Mouse (Mus musculus) gastrocnemius, postnatal 25 days (tissue): Measurements from ENCODE around the gene Serpinb6c. TPM values are rescaled to one million over a fixed set of nuclear protein-coding genes. Genes with fewer than 3 reads are reported as not detected.

Experiments
- total RNA-seq, 2 experiments: library from RNA; stranded (reverse); gene quantifications; 1 replicate in 1 of 2; 2 replicates in 1 of 2; pipeline ENCODE4 v1.2.3; 2021

Serpinb6c gene
- total RNA-seq, 2 experiments from 2014 or later: 0.20 TPM; not detected in 1

Other genes starting within 250 kb of the Serpinb6c start
- not detected for gene Serpinb6d, start 244.3 kb downstream of the Serpinb6c start, total RNA-seq
- not detected for gene Serpinb6e, start 62.3 kb downstream of the Serpinb6c start, total RNA-seq
- 10 to 100 TPM; 14.6 to 15.6 TPM for gene Nqo2, start 59.0 kb upstream of the Serpinb6c start, total RNA-seq
- gene Ripk1, start 96.7 kb upstream of the Serpinb6c start, total RNA-seq: 1 to 10 TPM; 4.3 to 4.4 TPM
- 10 to 100 TPM; 90.9 to 96.4 TPM for gene Serpinb6a, start 97.1 kb upstream of the Serpinb6c start, total RNA-seq
- 10 to 100 TPM; 23.7 TPM for gene Bphl, start 131.9 kb upstream of the Serpinb6c start, total RNA-seq
- 10 to 100 TPM; 13.6 to 14.8 TPM for gene Tubb2a, start 172.3 kb upstream of the Serpinb6c start, total RNA-seq
- 1 to 10 TPM; 2.3 to 3.6 TPM for gene Tubb2b, start 224.8 kb upstream of the Serpinb6c start, total RNA-seq